14 mouse cellular contexts compared by ENCODE assay signal in the genomic region with DNA sequence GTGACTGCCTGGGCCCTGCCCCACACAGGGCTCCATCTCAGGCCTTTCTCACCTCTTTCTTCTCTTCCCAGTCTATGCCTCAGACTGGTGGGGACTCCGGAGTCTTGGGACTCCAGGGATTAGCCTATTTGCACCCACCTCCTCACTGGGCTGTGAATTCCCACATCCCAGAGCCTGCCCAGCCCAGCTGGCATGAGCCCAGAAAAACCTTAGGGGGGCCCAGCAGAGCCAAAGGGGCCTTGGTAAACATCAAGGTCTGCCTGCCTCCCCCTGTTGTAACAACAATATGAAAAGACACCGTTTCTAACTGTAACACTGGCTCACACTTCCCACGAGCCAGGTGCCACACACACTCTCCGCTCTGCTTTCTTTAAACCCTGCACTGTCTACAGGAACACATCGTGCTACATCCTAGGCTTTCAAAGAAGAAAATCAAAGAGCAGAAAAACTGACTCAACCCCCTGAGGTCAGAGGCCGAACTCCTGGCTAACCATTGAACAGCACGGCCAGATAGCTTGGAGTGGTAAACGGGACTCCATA. TPM values are rescaled to one million over a fixed set of nuclear protein-coding genes. Genes with fewer than 3 reads are reported as not detected.
DNase-seq lines count a peak whose midpoint lies in the region; ATAC-seq and TF ChIP-seq lines count a peak whose summit lies in the region.
"Had no signal": no experiment of that assay in that cellular context is flagged by ENCODE, and none has a peak within 500 bp of the region (broad histone marks: within the 10 kb centered on the region; RNA-seq: fewer than 3 reads in every experiment).

No protein-coding gene starts in this region.

- TF ChIP-seq CTCF in thymus, adult 2 months (IDR thresholded peaks at IDR 0.05; ENCODE audit: borderline replicate concordance, control insufficient read depth, extremely low read depth, insufficient read depth, low read length, poor library complexity) = no peak

- DNase-seq in frontal cortex, postnatal 10 days (ENCODE audit: low spot score in 2 of 2) = no peak
- peak; percentile 14 to 30 for DNase-seq in left cerebral cortex, adult 8-10 months (ENCODE audit: low spot score in 2 of 2)
- no peak for DNase-seq in left cerebral cortex, adult 11 months (ENCODE audit: low spot score)
- DNase-seq in thymus, postnatal 14 days = peak; percentile 36
- no peak for DNase-seq in thymus, adult 2 months
- DNase-seq in spleen, postnatal 36 days (ENCODE audit: low spot score in 2 of 2) = no peak
- DNase-seq in adrenal gland, postnatal 36 days = no peak
- DNase-seq: cerebellum, adult 8-10 months; heart, adult 11 months; kidney, adult 9 months had no signal

- no peak for TF ChIP-seq POLR2A in thymus, adult 2 months (IDR thresholded peaks at IDR 0.05; ENCODE audit: control insufficient read depth, extremely low read depth, insufficient read depth, low read length, poor library complexity)

- H3K27ac ChIP-seq in thymus, adult 2 months (ENCODE audit: control insufficient read depth, insufficient read depth, low read length) = no peak overlapping the region
- H3K27ac ChIP-seq: limb, embryonic 13.5 days; midbrain, embryonic 12.5 days had no signal

- H3K27me3 ChIP-seq in thymus, adult 2 months (ENCODE audit: control insufficient read depth, insufficient read depth, low read length) = no peaks in the 10 kb centered on the region

- 30% methylated on average over 8 of the region's 8 CpGs for WGBS in thymus, adult 2 months

- no peaks in the 10 kb centered on the region for H3K36me3 ChIP-seq in thymus, adult 2 months (ENCODE audit: control insufficient read depth, insufficient read depth, low read length)
- H3K36me3 ChIP-seq: forebrain, embryonic 12.5 days; limb, embryonic 13.5 days; midbrain, embryonic 12.5 days had no signal

- H3K4me3 ChIP-seq in thymus, adult 2 months (ENCODE audit: control insufficient read depth, insufficient read depth, low read length) = no peak overlapping the region
- H3K4me3 ChIP-seq: limb, embryonic 13.5 days; midbrain, embryonic 12.5 days had no signal

- peaks cover 35% of the 10 kb centered on the region for H3K4me1 ChIP-seq in thymus, adult 2 months (replicated peaks; ENCODE audit: control insufficient read depth, insufficient read depth, low read length)

- peak; percentile 76 for ATAC-seq in frontal cortex, adult (ENCODE audit: low TSS enrichment)

RNA-seq across cellular contexts. Expression of a gene that starts 29.9 kb away (rescaled TPM):
- 10 to 100 TPM; 41.1 to 48.9 (median 45.1) TPM for total RNA-seq in left cerebral cortex, adult 8-10 months (2022)
- 4.2 and 4.4 TPM in 2 replicates for polyA plus RNA-seq in thymus, adult 2 months (2012; rRNA removed)
- 10 to 100 TPM; 12.8 to 13.3 TPM for total RNA-seq in adrenal gland, postnatal 36 days (2021)

Comparison
In these comparisons a context has a peak if more than half of its experiments do, and no peak if none do; other contexts are left out.
1. DNase-seq: peak in left cerebral cortex, adult 8-10 months (2 of 2) and thymus, postnatal 14 days (single experiment); none in frontal cortex, postnatal 10 days (0 of 2), left cerebral cortex, adult 11 months (single experiment), thymus, adult 2 months (single experiment), spleen, postnatal 36 days (0 of 2) and adrenal gland, postnatal 36 days (0 of 2).